Mouse (Mus musculus) intestine, embryonic 14.5 days (tissue): Measurements from ENCODE around the gene Catsper1. TPM values are rescaled to one million over a fixed set of nuclear protein-coding genes. Genes with fewer than 3 reads are reported as not detected.

ENCODE experiments used
- ATAC-seq: fragments of 200-750 bp; cut with Nextera tagmentation; replicated peaks from 2 replicates; pipeline ENCODE4 v1.8.0; 2017; ENCODE audit warnings: low read depth, moderate number of reproducible peaks, moderate TSS enrichment, moderate library complexity; ENCODE audit not compliant: low FRiP score, low TSS enrichment
- DNase-seq: peaks from one replicate; pipeline ENCODE4 v3.0.0-alpha.2; 2018; ENCODE audit warnings: low spot score
- H3K27ac ChIP-seq: fragments of 300-500 bp; sonication (generic); 2 replicates; pipeline ENCODE4 v1.5.1; 2014; ENCODE audit warnings: low read depth, mild to moderate bottlenecking, control low read depth
- H3K27me3 ChIP-seq: fragments of 300-500 bp; sonication (generic); replicated peaks from 2 replicates; pipeline ENCODE4 v1.6.1; 2014; ENCODE audit warnings: low read length, control low read depth; ENCODE audit not compliant: control insufficient read depth, insufficient read depth
- H3K36me3 ChIP-seq: fragments of 300-500 bp; sonication (generic); 2 replicates; pipeline ENCODE4 v1.6.1; 2014; ENCODE audit warnings: low read length, control low read depth; ENCODE audit not compliant: control insufficient read depth, insufficient read depth
- H3K4me1 ChIP-seq: fragments of 300-500 bp; sonication (generic); replicated peaks from 2 replicates; pipeline ENCODE4 v1.6.1; 2014; ENCODE audit warnings: low read length, control low read depth, mixed read lengths; ENCODE audit not compliant: control insufficient read depth, insufficient read depth
- H3K4me2 ChIP-seq: fragments of 300-500 bp; sonication (generic); 2 replicates; pipeline ENCODE4 v1.6.1; 2014; ENCODE audit warnings: low read length
- H3K4me3 ChIP-seq: fragments of 300-500 bp; sonication (generic); 2 replicates; pipeline ENCODE4 v1.5.1; 2014; ENCODE audit warnings: low read depth, low read length, control low read depth, mixed read lengths
- H3K9ac ChIP-seq: fragments of 300-500 bp; sonication (generic); 2 replicates; pipeline ENCODE4 v1.6.1; 2014; ENCODE audit warnings: mild to moderate bottlenecking, low read length
- H3K9me3 ChIP-seq: fragments of 300-500 bp; sonication (generic); 2 replicates; pipeline ENCODE4 v1.6.1; 2016; ENCODE audit warnings: low read length, control low read depth; ENCODE audit not compliant: control insufficient read depth
- WGBS: fragments of 180-500 bp; shearing (Covaris S2); extraction: QIAGEN DNeasy Blood & Tissue Kit; methylation state at CpG from one replicate; pipeline ENCODE4 v1.1.7; 2014; 5-methylcytosine and 5-hydroxymethylcytosine counted together
- polyA plus RNA-seq: library from polyadenylated mRNA; unstranded; fragments of >200 nt; fragmentation: Nextera tagmentation; extraction: Ambion mirVana; gene quantifications from 2 replicates; pipeline ENCODE4 v1.2.1, GENCODE M21; 2014

Gene Catsper1
- polyA plus RNA-seq, 1 experiment from 2014 or later = not detected

DNA sequence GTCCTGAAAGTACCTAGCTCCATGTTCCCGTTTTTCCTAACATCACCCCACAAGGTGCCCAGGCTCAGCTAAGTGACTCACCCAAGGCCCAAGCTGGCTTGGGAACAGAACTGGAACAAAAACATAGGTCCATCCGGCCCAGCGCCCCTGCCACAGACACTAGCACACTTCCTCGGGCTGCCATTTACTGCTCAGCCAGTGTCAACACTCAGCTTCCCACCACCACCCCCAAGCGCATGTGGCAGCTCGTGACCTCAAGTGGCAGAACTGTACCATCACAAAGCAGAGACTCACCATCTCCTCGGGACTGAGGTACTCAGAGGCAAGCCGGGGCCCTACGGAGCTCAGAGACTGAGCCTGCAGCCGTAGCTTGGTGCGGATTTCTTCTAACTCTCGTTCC, 47.8 kb downstream of the Catsper1 start:
- Histone ChIP-seq H3K27ac (no peak overlapping the region), H3K9me3 (no peaks in the 10 kb centered on the region), H3K4me1 (peaks cover 13% of the 10 kb centered on the region), H3K36me3 (peaks cover 70% of the 10 kb centered on the region), H3K4me3 (no peak overlapping the region), H3K4me2 (no peak overlapping the region), H3K9ac (no peak overlapping the region), H3K27me3 (no peaks in the 10 kb centered on the region)
- DNase-seq (no peak), ATAC-seq (no peak)
- WGBS = 95% methylated on average over 12 of the region's 12 CpGs

DNA sequence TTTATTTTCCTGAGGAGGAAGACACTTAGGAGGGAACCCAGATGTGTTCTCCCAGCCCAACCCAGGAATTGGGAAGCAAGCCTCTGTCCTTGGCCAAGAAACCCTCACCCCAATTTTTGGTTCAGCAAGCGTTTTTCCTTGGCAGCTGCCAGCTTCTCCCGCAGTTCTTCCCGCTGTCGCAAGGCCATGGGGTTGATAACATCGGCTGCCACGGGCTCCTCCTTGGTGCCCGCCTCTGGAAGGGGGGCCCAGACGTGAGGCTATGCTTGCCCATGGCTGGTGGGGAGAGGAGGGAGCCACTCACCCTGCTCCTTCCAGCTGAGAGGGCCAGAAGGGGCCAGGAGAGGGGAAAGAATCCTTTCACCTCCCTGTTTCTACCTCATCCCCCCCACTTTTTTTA, 49.2 kb downstream of the Catsper1 start:
- H3K4me2 ChIP-seq = no peak overlapping the region
- peaks cover 18% of the 10 kb centered on the region for H3K4me1 ChIP-seq
- H3K9me3 ChIP-seq = no peaks in the 10 kb centered on the region
- 91% methylated on average over 8 of the region's 8 CpGs for WGBS
- H3K27ac ChIP-seq = no peak overlapping the region
- DNase-seq (no peak), ATAC-seq (no peak)
- no peak overlapping the region for H3K9ac ChIP-seq
- H3K27me3 ChIP-seq = no peaks in the 10 kb centered on the region
- H3K4me3 ChIP-seq = no peak overlapping the region
- H3K36me3 ChIP-seq = peaks cover 58% of the 10 kb centered on the region

DNA sequence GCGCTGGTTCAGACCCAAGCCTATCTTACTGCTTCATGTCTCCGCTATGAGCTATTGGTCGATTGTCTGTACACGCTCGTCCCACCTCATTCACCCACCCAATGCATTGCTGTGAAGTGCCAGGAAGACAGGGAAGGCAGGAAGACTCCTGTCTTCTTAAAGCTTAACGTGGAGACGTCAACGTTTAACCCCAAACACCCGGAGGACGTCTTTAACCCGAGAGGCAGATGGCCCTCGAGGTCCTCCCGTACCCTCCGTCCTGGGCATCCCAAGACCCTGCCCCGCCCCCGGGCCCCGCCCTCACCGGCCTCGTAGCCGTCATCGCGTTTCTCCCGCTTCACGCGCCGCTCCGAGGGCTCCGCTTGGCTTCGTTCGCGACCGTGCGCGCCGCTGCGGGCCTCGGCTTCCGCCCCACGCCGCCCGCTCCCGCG, 52.5 kb downstream of the Catsper1 start:
- H3K36me3 ChIP-seq = peaks cover 25% of the 10 kb centered on the region

DNA sequence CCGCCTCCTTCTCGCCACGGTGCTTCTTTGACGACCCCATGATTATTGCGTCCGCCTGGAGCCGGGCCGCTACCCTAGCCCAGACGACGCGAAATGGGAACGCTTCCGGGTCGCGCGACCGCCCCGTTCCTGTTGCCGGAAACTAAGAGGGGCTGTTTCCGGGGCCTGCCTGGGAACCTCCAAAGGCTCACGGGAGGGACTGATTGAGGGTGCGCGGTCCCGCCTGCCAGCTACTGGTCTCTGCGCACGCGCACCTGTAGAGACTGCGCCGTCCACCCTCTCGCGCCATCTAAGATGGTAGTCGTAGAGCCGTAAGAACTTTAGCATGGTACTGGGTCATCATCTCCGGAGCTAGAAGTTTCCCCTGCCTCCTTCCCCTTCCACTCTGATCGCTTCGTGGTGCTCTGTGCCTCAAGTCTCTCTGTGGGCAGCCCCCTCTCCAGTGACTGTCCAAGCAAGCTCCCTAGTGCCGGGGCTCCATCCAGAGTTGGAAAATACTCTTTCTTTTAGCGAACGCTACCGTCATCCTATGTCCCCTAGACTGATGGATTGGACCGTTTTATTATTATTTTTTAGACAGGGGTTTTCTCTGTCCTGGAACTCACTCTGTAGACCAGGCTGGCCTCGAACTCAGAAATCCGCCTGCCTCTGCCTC, 53.2 kb downstream of the Catsper1 start, which contains the start of gene Sart1:
Sart1 (minus strand) TSS at position 116 of the 655 bp plus-strand sequence.
- WGBS = 2% methylated on average over 43 of the region's 43 CpGs
- H3K27ac ChIP-seq = peak within 1 kb of the TSS; percentile 78

More for the DNA sequence above, 52.5 kb downstream of the Catsper1 start:
- no peaks in the 10 kb centered on the region for H3K9me3 ChIP-seq
- peak; percentile 39; the same call in 1 of the 2 replicates for ATAC-seq
- H3K4me1 ChIP-seq = peaks cover 26% of the 10 kb centered on the region
- DNase-seq = no peak
- peak overlapping the region; percentile 78 for H3K27ac ChIP-seq
- peak overlapping the region; percentile 88 for H3K4me2 ChIP-seq
- peak overlapping the region; percentile 87 for H3K9ac ChIP-seq
- under 1% methylated on average over 43 of the region's 43 CpGs for WGBS
- H3K4me3 ChIP-seq = peak overlapping the region; percentile 99
- H3K27me3 ChIP-seq = no peaks in the 10 kb centered on the region

DNA sequence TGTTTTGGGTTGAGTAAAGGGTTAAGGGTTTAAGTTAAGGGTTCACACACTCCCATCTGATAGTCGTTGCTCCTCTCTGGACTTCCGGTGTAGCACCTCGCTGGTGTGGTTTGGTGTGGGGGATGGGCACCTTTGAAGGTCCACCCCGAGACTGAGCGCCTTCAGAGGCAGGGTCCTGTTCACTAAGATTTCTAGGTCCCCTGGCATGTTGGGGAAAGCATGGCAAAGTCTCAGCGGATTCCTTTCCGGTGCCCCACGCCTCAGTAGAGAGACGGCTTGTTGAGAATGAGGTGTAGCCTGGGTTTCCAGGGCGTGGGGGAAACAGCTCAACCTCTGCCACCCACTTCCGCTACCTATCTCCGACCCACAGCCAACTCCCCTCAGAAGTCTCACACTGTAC, 54.1 kb downstream of the Catsper1 start:
- H3K9me3 ChIP-seq = no peaks in the 10 kb centered on the region
- DNase-seq = peak; percentile 77
- peak; percentile 42; the same call in 1 of the 2 replicates for ATAC-seq
- H3K27ac ChIP-seq = peak overlapping the region; percentile 73; the same call in 1 of the 2 replicates
- H3K4me2 ChIP-seq = peak overlapping the region; percentile 63
- H3K36me3 ChIP-seq = peaks cover 9% of the 10 kb centered on the region
- H3K4me1 ChIP-seq = peaks cover 26% of the 10 kb centered on the region
- H3K27me3 ChIP-seq = no peaks in the 10 kb centered on the region
- WGBS = 20% methylated on average over 12 of the region's 12 CpGs
- H3K9ac ChIP-seq = peak overlapping the region; percentile 87
- H3K4me3 ChIP-seq = peak overlapping the region; percentile 99

More for the DNA sequence above, 53.2 kb downstream of the Catsper1 start, which contains the start of gene Sart1:
- peak; percentile 92 for ATAC-seq
- peak; percentile 91 for DNase-seq
- Histone ChIP-seq H3K9ac (peak within 1 kb of the TSS; percentile 87), H3K9me3 (no peaks in the 10 kb centered on the region), H3K4me2 (peak within 1 kb of the TSS; percentile 88), H3K27me3 (no peaks in the 10 kb centered on the region), H3K4me1 (peaks cover 26% of the 10 kb centered on the region), H3K4me3 (peak within 1 kb of the TSS; percentile 99), H3K36me3 (peaks cover 18% of the 10 kb centered on the region)

DNA sequence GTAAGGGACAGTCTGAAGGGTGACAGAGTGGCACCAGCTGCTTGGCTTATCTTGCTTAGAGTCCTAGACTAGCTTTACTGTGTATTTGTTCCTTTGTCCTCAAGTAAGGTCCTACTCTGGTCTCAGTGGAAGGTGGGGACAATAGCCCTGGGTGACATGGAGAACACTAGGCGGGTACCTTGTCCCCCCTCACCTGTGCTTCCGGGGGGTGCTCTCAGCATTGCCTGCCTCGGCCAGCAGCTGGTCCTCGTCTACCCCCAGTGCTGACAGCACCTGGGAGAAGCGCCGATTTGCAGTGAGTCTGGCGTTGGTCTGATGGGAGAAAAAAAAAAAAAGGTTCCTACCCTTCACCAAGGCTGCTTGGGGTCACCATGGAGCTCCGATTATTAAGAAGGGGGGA, 54.9 kb downstream of the Catsper1 start:
- Histone ChIP-seq H3K27me3 (no peaks in the 10 kb centered on the region), H3K4me2 (peak overlapping the region; percentile 63), H3K4me3 (peak overlapping the region; percentile 99), H3K4me1 (peaks cover 26% of the 10 kb centered on the region), H3K9me3 (no peaks in the 10 kb centered on the region), H3K36me3 (peaks cover 2% of the 10 kb centered on the region), H3K9ac (peak overlapping the region; percentile 87), H3K27ac (peak overlapping the region; percentile 52; the same call in 1 of the 2 replicates)
- no peak for ATAC-seq
- WGBS = 50% methylated on average over 8 of the region's 8 CpGs
- DNase-seq = no peak

DNA sequence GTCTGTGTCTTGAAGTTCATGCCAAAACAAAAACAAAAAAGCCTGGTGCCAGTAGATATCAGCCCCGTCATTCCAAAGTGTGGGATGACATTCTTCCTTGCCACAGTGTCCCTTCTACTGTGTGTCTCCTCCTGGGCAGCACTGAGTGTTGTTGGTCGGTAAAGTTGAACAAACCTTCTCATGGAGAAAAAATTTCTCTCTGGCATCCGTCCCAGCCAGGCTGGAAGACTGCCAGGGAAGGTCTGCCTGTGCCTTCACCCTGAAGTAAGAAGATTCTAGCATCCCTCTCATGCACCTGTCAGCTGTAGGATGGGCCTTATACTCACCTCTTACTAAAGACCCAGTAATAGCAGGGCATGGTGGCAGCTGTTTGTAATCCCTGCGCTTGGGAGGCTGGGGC, 57.4 kb downstream of the Catsper1 start:
- Histone ChIP-seq H3K27ac (no peak overlapping the region), H3K4me1 (peaks cover 14% of the 10 kb centered on the region)
- WGBS = 57% methylated on average over 4 of the region's 4 CpGs

More for the DNA sequence above, 57.4 kb downstream of the Catsper1 start:
- no peaks in the 10 kb centered on the region for H3K9me3 ChIP-seq
- no peak overlapping the region for H3K4me3 ChIP-seq
- peak; percentile 80 for DNase-seq
- no peak for ATAC-seq
- no peak overlapping the region for H3K4me2 ChIP-seq
- no peaks in the 10 kb centered on the region for H3K27me3 ChIP-seq
- no peak overlapping the region for H3K9ac ChIP-seq
- H3K36me3 ChIP-seq = no peaks in the 10 kb centered on the region
